Mouse (Mus musculus) brain, embryonic 18.5 days (tissue): Measurements from ENCODE around the gene Prdx4.
"Not testable (repeated sequence)": the region's sequence is repeated elsewhere in the genome, so short reads cannot be mapped to it uniquely, and the experiment has no call there.

Source experiments
- DNase-seq: peaks from one replicate; pipeline ENCODE4 v3.0.0-alpha.2; 2012; ENCODE audit warnings: low read depth, low spot score

Gene Prdx4

DNA sequence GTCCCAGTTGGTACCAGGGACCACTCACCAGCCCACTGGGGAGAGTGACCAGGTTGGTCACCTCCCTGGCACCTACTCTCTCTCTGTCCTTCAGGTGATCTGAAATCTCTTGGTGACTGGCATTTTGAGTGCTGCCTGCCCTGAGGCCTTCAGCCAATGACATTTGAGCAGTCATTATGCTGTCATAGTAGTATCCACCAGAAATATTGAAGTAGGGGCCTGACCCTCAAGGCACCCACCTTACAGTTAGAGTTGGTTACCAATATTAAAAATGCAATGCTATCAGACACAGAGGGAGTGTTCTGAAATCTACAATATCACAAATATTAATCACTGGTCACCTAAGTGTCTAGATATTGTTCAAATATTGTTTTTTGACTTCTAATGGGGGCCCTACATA lies at the start of gene Prdx4:
Prdx4 (minus strand) TSS at position 101 of the 400 bp plus-strand sequence.
- no peak for DNase-seq

DNA sequence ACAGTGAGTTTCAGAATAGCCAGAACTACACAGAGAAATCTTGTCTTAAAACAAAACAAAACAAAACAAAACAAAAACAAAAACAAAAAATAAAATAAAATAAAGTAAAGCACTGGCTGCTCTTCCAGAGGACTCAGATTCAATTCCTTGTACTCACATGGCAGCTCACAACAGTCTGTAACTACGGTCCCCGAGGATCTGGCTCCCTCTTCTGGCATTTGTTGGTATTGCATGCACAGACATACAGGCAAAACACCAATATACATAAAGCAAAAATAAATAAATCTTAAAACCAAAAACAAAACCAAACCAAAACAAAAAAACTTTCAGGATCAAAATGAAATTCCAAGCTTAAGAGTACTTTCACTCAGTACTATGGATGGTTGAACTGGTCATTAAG lies 36.0 kb upstream of the Prdx4 start:
- DNase-seq, result no peak

DNA sequence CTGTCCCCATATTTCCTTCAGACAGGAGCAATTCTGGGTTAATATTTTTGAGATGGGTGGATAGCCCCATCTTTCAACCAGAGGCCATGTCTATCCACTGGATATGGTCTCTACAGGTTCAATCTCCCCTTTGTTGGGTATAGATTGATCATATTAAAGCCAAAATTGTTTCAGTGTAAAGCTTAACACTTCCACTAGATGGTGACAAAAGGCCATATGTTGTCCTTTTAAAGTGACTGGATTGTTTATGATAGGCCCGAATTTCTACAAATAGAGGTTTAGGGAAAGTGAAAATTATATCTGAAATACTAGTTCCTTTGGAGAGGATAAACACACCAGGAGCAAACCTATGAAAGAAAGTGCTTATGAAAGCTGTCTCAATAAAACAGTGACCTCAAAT lies 34.9 kb upstream of the Prdx4 start:
- DNase-seq, result no peak

GRCm38 (mm10) chrX:155370110-155370509 lies 29.6 kb upstream of the Prdx4 start:
- DNase-seq, result not testable (repeated sequence)

DNA sequence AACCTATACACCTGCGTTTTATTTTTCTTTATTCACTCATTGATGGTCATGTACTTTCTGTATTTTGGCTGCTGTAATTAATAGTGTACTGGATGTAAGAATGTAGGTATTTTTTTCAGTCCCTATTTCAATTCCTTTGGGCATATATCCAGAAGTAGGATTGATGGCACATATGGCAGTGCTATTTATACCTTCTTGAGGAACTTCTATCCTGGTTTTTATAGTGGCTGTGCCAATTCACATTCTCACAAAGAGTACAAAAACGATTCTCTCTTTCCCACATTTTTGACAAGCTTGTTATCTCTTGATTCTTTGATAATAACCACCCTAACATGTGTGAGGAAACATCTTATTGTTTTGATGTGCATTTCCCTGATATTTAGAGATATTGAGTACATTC lies 24.5 kb upstream of the Prdx4 start:
- no peak for DNase-seq

- no peak for DNase-seq
These were observed 5.7 kb upstream of the Prdx4 start for GRCm38 (mm10) chrX:155346249-155346648.

GRCm38 (mm10) chrX:155337905-155338721 lies 2.4 kb downstream of the Prdx4 start:
- peak; percentile 36 for DNase-seq

DNA sequence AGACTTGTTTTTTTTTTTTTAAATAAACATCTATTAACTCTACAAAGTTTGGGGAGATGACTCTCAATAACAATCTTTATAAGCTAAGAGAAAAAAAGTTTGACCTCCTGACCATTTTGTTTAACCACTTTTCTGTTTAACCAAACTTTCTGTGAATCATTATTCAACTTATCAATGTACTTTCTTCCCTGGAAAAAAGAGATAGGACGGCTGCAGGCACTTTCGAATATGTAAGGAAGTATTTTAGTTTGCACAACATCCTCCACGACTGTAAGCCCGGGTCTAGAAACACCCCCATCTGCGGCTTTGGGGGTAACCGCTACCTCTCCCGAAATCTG lies 3.0 kb downstream of the Prdx4 start:
- no peak for DNase-seq

- DNase-seq, result no peak
These were observed 22.5 kb downstream of the Prdx4 start for GRCm38 (mm10) chrX:155318005-155318404.

- DNase-seq, result no peak
These were observed 34.2 kb downstream of the Prdx4 start for GRCm38 (mm10) chrX:155306390-155306789.

DNA sequence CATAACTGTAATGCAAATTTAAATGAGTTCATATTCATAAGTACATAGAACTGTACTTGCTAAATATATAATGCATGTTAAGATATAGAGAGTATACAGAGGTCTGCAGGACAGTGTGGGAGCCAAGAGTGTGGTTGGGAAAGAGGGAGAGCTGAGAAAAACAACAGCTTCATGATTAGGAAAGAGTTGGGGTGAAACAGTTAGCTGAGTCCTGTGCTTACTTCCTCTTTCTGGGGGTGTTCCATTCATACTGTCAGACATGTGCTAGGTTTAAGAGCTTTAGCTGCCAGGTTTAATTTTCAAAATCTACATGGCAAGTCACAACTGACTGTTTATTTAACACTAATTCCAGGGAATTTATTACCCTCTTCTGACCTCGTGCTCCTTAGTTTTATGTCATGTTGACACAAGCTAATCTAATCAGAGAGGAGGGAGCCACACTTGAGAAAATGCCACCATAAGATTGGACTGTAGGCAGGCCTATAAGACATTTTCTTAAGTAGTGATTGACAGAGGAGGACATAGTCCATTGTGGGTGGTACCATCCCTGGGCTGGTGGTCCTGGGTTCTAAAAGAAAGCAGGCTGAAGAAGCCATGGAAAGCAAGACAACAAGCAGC lies 60.0 kb downstream of the Prdx4 start:
- no peak for DNase-seq

DNA sequence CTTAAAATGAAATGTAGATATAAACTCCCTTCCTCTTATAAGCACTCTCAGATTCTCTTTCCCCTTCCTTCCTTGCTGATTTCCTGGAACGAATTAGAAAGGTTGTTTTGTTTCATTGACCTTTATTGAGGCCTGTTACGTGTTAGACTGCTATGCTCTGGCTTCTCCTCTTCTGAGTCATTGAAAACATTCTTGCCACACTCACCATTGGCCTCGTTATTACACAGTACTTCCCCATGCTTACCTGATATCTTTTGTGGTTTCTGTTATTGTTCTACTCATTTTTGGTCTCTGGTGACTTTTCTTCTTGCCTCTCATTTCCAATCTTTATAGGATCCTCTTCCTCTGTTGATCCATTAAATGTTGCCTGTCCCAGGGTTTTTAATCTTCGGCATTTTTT lies 62.1 kb downstream of the Prdx4 start:
- DNase-seq, result no peak
